Mouse (Mus musculus): ENCODE data around the gene Mst1r.

The Mst1r gene

GRCm38 (mm10) chr9:107914764-107915420, 8.2 kb downstream of the Mst1r start:
- no peak for DNase-seq (ENCODE audit: low read depth, low spot score)

GRCm38 (mm10) chr9:107917895-107918608, 11.4 kb downstream of the Mst1r start:
- no peak for DNase-seq (ENCODE audit: low read depth, low spot score)

GRCm38 (mm10) chr9:107918884-107919283, 12.2 kb downstream of the Mst1r start:
- no peak for DNase-seq (ENCODE audit: low read depth, low spot score)

- no peak for DNase-seq (ENCODE audit: low read depth, low spot score)
These were observed 12.8 kb downstream of the Mst1r start for GRCm38 (mm10) chr9:107919441-107919840.

- no peak for DNase-seq (ENCODE audit: low read depth, low spot score)
These were observed 16.3 kb downstream of the Mst1r start for GRCm38 (mm10) chr9:107923021-107923420.

GRCm38 (mm10) chr9:107923956-107924355, 17.3 kb downstream of the Mst1r start:
- DNase-seq (ENCODE audit: low read depth, low spot score): peak; percentile 71

- no peak for DNase-seq (ENCODE audit: low read depth, low spot score)
These were observed 18.6 kb downstream of the Mst1r start for GRCm38 (mm10) chr9:107925251-107925650.

- no peak for DNase-seq (ENCODE audit: low read depth, low spot score)
These were observed 20.3 kb downstream of the Mst1r start for GRCm38 (mm10) chr9:107926920-107927420.

- no peak for DNase-seq (ENCODE audit: low read depth, low spot score)
These were observed 21.1 kb downstream of the Mst1r start for GRCm38 (mm10) chr9:107927749-107928148.

- no peak for DNase-seq (ENCODE audit: low read depth, low spot score)
These were observed 21.5 kb downstream of the Mst1r start, which contains the start of gene Actl11 for GRCm38 (mm10) chr9:107928169-107928568. Actl11 (plus strand) TSS chr9:107928469.

- DNase-seq (ENCODE audit: low read depth, low spot score): no peak
These were observed 25.5 kb downstream of the Mst1r start for GRCm38 (mm10) chr9:107932221-107932620.

- DNase-seq (ENCODE audit: low read depth, low spot score): no peak
These were observed 27.5 kb downstream of the Mst1r start for GRCm38 (mm10) chr9:107934146-107934545.

GRCm38 (mm10) chr9:107935374-107935773, 28.7 kb downstream of the Mst1r start, which contains the start of gene Camkv:
Camkv (plus strand) TSS chr9:107935674.
- no peak for DNase-seq (ENCODE audit: low read depth, low spot score)

GRCm38 (mm10) chr9:107935790-107936214, 29.1 kb downstream of the Mst1r start:
- no peak for DNase-seq (ENCODE audit: low read depth, low spot score)

- DNase-seq (ENCODE audit: low read depth, low spot score): no peak
These were observed 29.6 kb downstream of the Mst1r start for GRCm38 (mm10) chr9:107936215-107936822.

GRCm38 (mm10) chr9:107936831-107937230, 30.2 kb downstream of the Mst1r start:
- no peak for DNase-seq (ENCODE audit: low read depth, low spot score)

- DNase-seq (ENCODE audit: low read depth, low spot score): peak; percentile 43
These were observed 40.8 kb downstream of the Mst1r start for GRCm38 (mm10) chr9:107947241-107948194.

- no peak for DNase-seq (ENCODE audit: low read depth, low spot score)
These were observed 42.7 kb downstream of the Mst1r start for GRCm38 (mm10) chr9:107949184-107949921.

- DNase-seq (ENCODE audit: low read depth, low spot score): no peak
These were observed 43.2 kb downstream of the Mst1r start, which contains the start of gene Traip for GRCm38 (mm10) chr9:107949922-107950235. Traip (plus strand) TSS chr9:107950136.
